8 mouse cellular contexts compared by ENCODE assay signal in the genomic region with DNA sequence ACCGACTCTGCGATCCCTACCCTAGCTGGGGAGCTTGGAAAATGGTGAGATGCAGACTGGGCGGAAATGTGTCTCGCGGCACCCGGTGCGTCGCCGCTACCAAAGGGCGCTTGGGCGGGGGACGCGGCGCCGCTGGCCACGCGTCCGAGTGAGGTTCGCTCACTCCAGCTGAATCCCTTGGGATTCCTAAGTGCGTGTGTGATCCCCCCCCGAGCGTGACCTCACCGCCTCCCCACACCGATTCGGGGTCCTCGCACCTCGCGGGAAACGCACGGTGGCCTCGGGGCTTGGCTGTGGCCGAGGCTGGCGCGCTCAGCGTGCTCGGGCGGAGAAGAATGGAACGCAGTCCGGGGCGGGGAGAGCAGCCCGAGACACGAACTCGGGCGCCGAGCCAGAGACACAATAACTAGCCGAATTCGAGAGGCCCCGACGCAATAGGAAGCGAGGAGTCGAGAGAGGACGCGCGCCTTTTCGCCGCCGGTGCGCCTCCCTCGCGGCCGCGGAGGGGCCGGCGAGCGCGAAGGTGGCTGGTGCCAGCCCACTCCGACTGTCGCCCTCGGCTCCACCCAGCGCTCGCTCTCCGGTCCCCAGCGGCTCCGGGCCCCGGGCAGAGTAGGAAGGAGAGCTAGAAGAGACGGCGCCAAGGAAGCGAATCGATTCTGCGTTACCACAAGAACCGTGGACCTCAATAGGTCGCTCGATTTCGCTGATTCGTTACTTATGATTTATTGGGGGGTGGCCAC. TPM values are rescaled to one million over a fixed set of nuclear protein-coding genes. Genes with fewer than 3 reads are reported as not detected.
A peak's percentile ranks its signal among the peaks of the same experiment; 100 is the strongest.
DNase-seq lines count a peak whose midpoint lies in the region; ATAC-seq lines count a peak whose summit lies in the region.

Gene Pcgf2, minus strand, starts transcription at position 495 of the 743 bp plus-strand sequence.

- WGBS in heart, embryonic 14.5 days: under 1% methylated on average over 85 of the region's 85 CpGs
- WGBS in liver, embryonic 15.5 days (ENCODE audit: insufficient replicate concordance): under 1% methylated on average over 85 of the region's 85 CpGs
- under 1% methylated on average over 84 of the region's 85 CpGs for WGBS in neural tube, embryonic 14.5 days

- peak within 1 kb of the TSS; percentile 97 to 100 for H3K27ac ChIP-seq in heart, embryonic 14.5 days (replicated peaks in 1 of 2; ENCODE audit: control insufficient read depth in 1 of 2, insufficient read depth in 1 of 2, low read depth in 2 of 2, low read length in 2 of 2)
- peak within 1 kb of the TSS; percentile 64 for H3K27ac ChIP-seq in liver, embryonic 15.5 days (replicated peaks)
- H3K27ac ChIP-seq in neural tube, embryonic 14.5 days (ENCODE audit: low read depth, low read length): peak within 1 kb of the TSS; percentile 88

- H3K4me3 ChIP-seq in heart, embryonic 14.5 days (ENCODE audit: control insufficient read depth in 1 of 2, insufficient read depth in 1 of 2, low read depth in 1 of 2, low read length in 2 of 2): peak within 1 kb of the TSS; percentile 78 to 90
- H3K4me3 ChIP-seq in liver, embryonic 15.5 days (replicated peaks): peak within 1 kb of the TSS; percentile 59
- peak within 1 kb of the TSS; percentile 86 for H3K4me3 ChIP-seq in neural tube, embryonic 14.5 days (ENCODE audit: low read depth, low read length)

- H3K27me3 ChIP-seq in heart, embryonic 14.5 days (ENCODE audit: control insufficient read depth, insufficient read depth, low read length): no peaks in the 10 kb centered on the region
- peaks cover 66% of the 10 kb centered on the region for H3K27me3 ChIP-seq in liver, embryonic 15.5 days
- H3K27me3 ChIP-seq in neural tube, embryonic 14.5 days (ENCODE audit: control insufficient read depth, insufficient read depth, low read length): no peaks in the 10 kb centered on the region

- H3K9ac ChIP-seq in heart, embryonic 14.5 days (ENCODE audit: low read length): peak within 1 kb of the TSS; percentile 98
- peak within 1 kb of the TSS; percentile 52; the same call in 1 of the 2 replicates for H3K9ac ChIP-seq in liver, embryonic 15.5 days
- peak within 1 kb of the TSS; percentile 85 for H3K9ac ChIP-seq in neural tube, embryonic 14.5 days (replicated peaks; ENCODE audit: low read depth, low read length)

- H3K4me2 ChIP-seq in heart, embryonic 14.5 days (ENCODE audit: low read length): peak within 1 kb of the TSS; percentile 95
- peak within 1 kb of the TSS; percentile 92 for H3K4me2 ChIP-seq in liver, embryonic 15.5 days
- peak within 1 kb of the TSS; percentile 88 for H3K4me2 ChIP-seq in neural tube, embryonic 14.5 days (ENCODE audit: low read depth, low read length)

- peaks cover 5% of the 10 kb centered on the region; the same call in 1 of the 2 replicates for H3K36me3 ChIP-seq in heart, embryonic 14.5 days (ENCODE audit: control insufficient read depth, insufficient read depth, low read length)
- H3K36me3 ChIP-seq in liver, embryonic 15.5 days (replicated peaks): 0 out of 2 replicates have a peak, but pooled peaks cover 3% of the 10 kb centered on the region
- no peaks in the 10 kb centered on the region for H3K36me3 ChIP-seq in neural tube, embryonic 14.5 days (ENCODE audit: control insufficient read depth, insufficient read depth, low read length)

- peak; percentile 60 to 64 for DNase-seq in B cell, adult 2 months
- peak; percentile 80 for DNase-seq in adrenal gland, postnatal 25 days
- DNase-seq in fibroblast of lung, adult 2 months (ENCODE audit: low read depth): peak; percentile 29
- DNase-seq in kidney, postnatal 10 days: peak; percentile 92
- peak; percentile 47 for DNase-seq in thymus, postnatal 25 days

- H3K4me1 ChIP-seq in heart, embryonic 14.5 days (ENCODE audit: control insufficient read depth in 2 of 2, insufficient read depth in 2 of 2, low read length in 2 of 2): peaks cover 27 to 54% of the 10 kb centered on the region in 2 experiments
- peaks cover 77% of the 10 kb centered on the region for H3K4me1 ChIP-seq in liver, embryonic 15.5 days (replicated peaks)
- peaks cover 48% of the 10 kb centered on the region for H3K4me1 ChIP-seq in neural tube, embryonic 14.5 days (ENCODE audit: control insufficient read depth, insufficient read depth, low read length)

- peak; percentile 18 for ATAC-seq in heart, embryonic 14.5 days (ENCODE audit: insufficient number of reproducible peaks, insufficient read depth, low FRiP score, low read depth)
- no peak for ATAC-seq in liver, embryonic 15.5 days (ENCODE audit: insufficient read depth)
- peak; percentile 19 for ATAC-seq in neural tube, embryonic 14.5 days (ENCODE audit: low read depth)

- H3K9me3 ChIP-seq in heart, embryonic 14.5 days (ENCODE audit: control insufficient read depth, low read length): no peaks in the 10 kb centered on the region
- H3K9me3 ChIP-seq in liver, embryonic 15.5 days (replicated peaks): no peaks in the 10 kb centered on the region
- H3K9me3 ChIP-seq in neural tube, embryonic 14.5 days (ENCODE audit: control insufficient read depth, low read length): no peaks in the 10 kb centered on the region

RNA-seq across cellular contexts. Expression of gene Pcgf2, which starts in this region (rescaled TPM):
- total RNA-seq in adrenal gland, postnatal 25 days (2021): 27.0 and 36.1 TPM in 2 replicates
- polyA plus RNA-seq in heart, embryonic 14.5 days (2014; fragmentation: Nextera tagmentation; extraction: Ambion mirVana): 12.5 and 14.5 TPM in 2 replicates
- polyA plus RNA-seq in liver, embryonic 15.5 days (2015; fragmentation: Nextera tagmentation; extraction: Ambion mirVana): 1.4 and 2.7 TPM in 2 replicates
- 24.7 and 25.8 TPM in 2 replicates for polyA plus RNA-seq in neural tube, embryonic 14.5 days (2014; fragmentation: Nextera tagmentation; extraction: Ambion mirVana)

Comparison
In these comparisons a context has a peak if more than half of its experiments do, and no peak if none do; other contexts are left out.
1. DNase-seq: peak in every context shown above with its lines; median percentile 92 in kidney, postnatal 10 days; 80 in adrenal gland, postnatal 25 days; 62 in B cell, adult 2 months; 47 in thymus, postnatal 25 days; 29 in fibroblast of lung, adult 2 months.